Mouse (Mus musculus): ENCODE data around the gene Glipr1l2. TPM values are rescaled to one million over a fixed set of nuclear protein-coding genes. Genes with fewer than 3 reads are reported as not detected.

Gene Glipr1l2
- polyA plus RNA-seq (2017; shearing (Covaris generic)): not detected

GRCm38 (mm10) chr10:112083157-112083556 lies at the start of gene Glipr1l2:
Gene Glipr1l2, plus strand, starts transcription at chr10:112083354.

GRCm38 (mm10) chr10:112059702-112060582 lies 23.2 kb upstream of the Glipr1l2 start, which contains the start of gene Glipr1l1:
Gene Glipr1l1, plus strand, starts transcription at chr10:112060189.

Other genes with a start within 250 kb of the Glipr1l2 start
- gene Krr1, start 110.7 kb upstream of the Glipr1l2 start, polyA plus RNA-seq (2017; shearing (Covaris generic)): 32.4 TPM
- gene Glipr1, start 80.7 kb upstream of the Glipr1l2 start, polyA plus RNA-seq (2017; shearing (Covaris generic)): 58.6 TPM
- gene Glipr1l1, start 23.2 kb upstream of the Glipr1l2 start, polyA plus RNA-seq (2017; shearing (Covaris generic)): not detected
- gene Glipr1l3, start 77.0 kb downstream of the Glipr1l2 start, polyA plus RNA-seq (2017; shearing (Covaris generic)): not detected
- not detected for gene Caps2, start 80.3 kb downstream of the Glipr1l2 start, polyA plus RNA-seq (2017; shearing (Covaris generic))
- 1.6 TPM for gene Kcnc2, start 187.8 kb downstream of the Glipr1l2 start, polyA plus RNA-seq (2017; shearing (Covaris generic))